Mouse (Mus musculus) forebrain, postnatal 0 days (tissue): Measurements from ENCODE around the gene Tmem132c. TPM values are rescaled to one million over a fixed set of nuclear protein-coding genes. Genes with fewer than 3 reads are reported as not detected.

Experiments
- ATAC-seq: fragments of 200-750 bp; cut with Nextera tagmentation; 2 replicates; pipeline ENCODE4 v1.8.0; 2017; ENCODE audit warnings: mild to moderate bottlenecking, moderate library complexity
- DNase-seq: peaks from one replicate; pipeline ENCODE4 v3.0.0-alpha.2; 2015
- H3K27ac ChIP-seq: fragments of 300-500 bp; sonication (generic); 2 replicates; pipeline ENCODE4 v1.5.1; 2014; ENCODE audit warnings: low read depth, mild to moderate bottlenecking, antibody characterized with exemption, low read length, moderate library complexity, mixed read lengths
- H3K27me3 ChIP-seq: fragments of 300-500 bp; sonication (generic); 2 replicates; pipeline ENCODE4 v1.6.1; 2014; ENCODE audit warnings: mild to moderate bottlenecking, low read length, mixed read lengths; ENCODE audit not compliant: insufficient read depth
- H3K36me3 ChIP-seq: fragments of 300-500 bp; sonication (generic); 2 replicates; pipeline ENCODE4 v1.6.1; 2014; ENCODE audit warnings: mild to moderate bottlenecking, moderate library complexity; ENCODE audit not compliant: insufficient read depth
- H3K4me1 ChIP-seq: fragments of 300-500 bp; sonication (generic); 2 replicates; pipeline ENCODE4 v1.6.1; 2014; ENCODE audit warnings: antibody characterized with exemption; ENCODE audit not compliant: insufficient read depth
- H3K4me2 ChIP-seq: fragments of 300-500 bp; sonication (generic); 2 replicates; pipeline ENCODE4 v1.6.1; 2014; ENCODE audit warnings: low read depth, mild to moderate bottlenecking, moderate library complexity
- H3K4me3 ChIP-seq: fragments of 300-500 bp; sonication (generic); 2 replicates; pipeline ENCODE4 v1.5.1; 2014; ENCODE audit warnings: low read depth, low read length, mixed read lengths
- H3K9ac ChIP-seq: fragments of 300-500 bp; sonication (generic); 2 replicates; pipeline ENCODE4 v1.6.1; 2014; ENCODE audit warnings: mild to moderate bottlenecking
- H3K9me3 ChIP-seq: fragments of 300-500 bp; sonication (generic); 2 replicates; pipeline ENCODE4 v1.6.1; 2016; ENCODE audit warnings: low read length
- CTCF ChIP-seq: sonication (generic); IDR thresholded peaks from 2 replicates; pipeline ENCODE4 v1.5.1; 2016; ENCODE audit warnings: antibody characterized with exemption, control low read depth, low read depth
- WGBS: fragments of 180-500 bp; shearing (Covaris S2); extraction: QIAGEN DNeasy Blood & Tissue Kit; methylation state at CpG from one replicate; pipeline ENCODE4 v1.1.7; 2014; 5-methylcytosine and 5-hydroxymethylcytosine counted together
- polyA plus RNA-seq: library from polyadenylated mRNA; unstranded; fragments of >200 nt; fragmentation: Nextera tagmentation; extraction: Ambion mirVana; gene quantifications from 2 replicates; pipeline ENCODE4 v1.2.1, GENCODE M21; 2015
- total RNA-seq: library from RNA; depleted of rRNA; stranded (reverse); fragments of >200 nt; gene quantifications from 2 replicates; pipeline ENCODE4 v1.2.3, GENCODE M21; 2014

The Tmem132c gene
- total and polyA plus RNA-seq, 2 experiments from 2014 or later = 7.5 to 25.6 TPM

GRCm38 (mm10) chr5:127583658-127584057, 342.1 kb downstream of the Tmem132c start:
- Histone ChIP-seq H3K27ac (no peak overlapping the region), H3K4me2 (no peak overlapping the region), H3K4me1 (no peaks in the 10 kb centered on the region), H3K9ac (no peak overlapping the region), H3K27me3 (no peaks in the 10 kb centered on the region), H3K4me3 (no peak overlapping the region), H3K9me3 (no peaks in the 10 kb centered on the region), H3K36me3 (no peaks in the 10 kb centered on the region)
- DNase-seq = no peak
- WGBS = 92% methylated on average over 8 of the region's 8 CpGs
- peak; percentile 44; the same call in 1 of the 2 replicates for TF ChIP-seq CTCF
- no peak for ATAC-seq

DNA sequence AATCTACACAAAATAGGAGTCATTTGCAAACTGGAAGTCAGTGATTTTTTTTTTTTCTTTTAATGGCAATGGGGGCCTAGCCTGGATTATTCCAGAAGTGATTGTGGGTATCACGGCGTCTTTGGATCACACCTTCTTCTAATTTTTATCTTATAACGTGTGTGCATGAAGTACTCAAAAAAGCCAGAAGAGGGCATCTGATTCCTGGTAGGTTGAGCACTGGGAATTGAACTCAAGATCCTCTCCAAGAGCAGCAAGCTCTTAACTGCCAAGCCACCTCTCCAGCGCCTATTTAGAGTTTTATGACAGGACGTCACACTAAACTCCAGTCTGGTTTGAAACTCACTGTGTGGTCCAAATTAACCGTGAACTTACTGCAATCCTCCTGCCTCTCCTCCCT, 346.2 kb downstream of the Tmem132c start:
- Histone ChIP-seq H3K27me3 (no peaks in the 10 kb centered on the region), H3K27ac (no peak overlapping the region), H3K36me3 (peaks cover 8% of the 10 kb centered on the region; the same call in 1 of the 2 replicates), H3K9ac (no peak overlapping the region), H3K9me3 (no peaks in the 10 kb centered on the region), H3K4me1 (no peaks in the 10 kb centered on the region), H3K4me2 (no peak overlapping the region), H3K4me3 (no peak overlapping the region)
- no peak for ATAC-seq
- peak; percentile 24 for DNase-seq
- peak; percentile 37 for TF ChIP-seq CTCF
- WGBS = 75% methylated on average over 6 of the region's 6 CpGs

DNA sequence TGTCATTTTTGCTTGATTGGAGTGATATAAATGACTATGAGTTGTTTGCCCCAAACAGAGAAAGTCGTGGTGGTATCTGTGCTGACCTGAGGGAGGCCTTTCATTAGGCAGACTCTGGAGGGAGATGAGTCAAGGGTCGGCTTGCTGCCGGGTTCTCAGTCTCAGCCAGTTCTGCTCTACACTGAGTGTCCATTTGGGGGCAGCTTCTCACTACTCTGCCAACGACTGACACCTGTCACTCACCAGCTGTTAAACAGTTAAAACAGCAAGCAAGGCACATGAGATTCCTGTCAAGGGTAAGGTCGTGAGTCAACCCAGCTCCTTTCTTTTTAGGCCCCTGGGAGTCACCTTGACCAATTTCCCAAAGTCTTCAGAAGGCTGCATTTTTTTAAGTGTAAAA, 350.8 kb downstream of the Tmem132c start:
- ATAC-seq (no peak), DNase-seq (no peak)
- 70% methylated on average over 5 of the region's 5 CpGs for WGBS
- no peaks in the 10 kb centered on the region for H3K27me3 ChIP-seq
- H3K9me3 ChIP-seq = no peaks in the 10 kb centered on the region
- H3K4me1 ChIP-seq = no peaks in the 10 kb centered on the region
- no peak overlapping the region for H3K27ac ChIP-seq
- no peak overlapping the region for H3K9ac ChIP-seq
- TF ChIP-seq CTCF = no peak
- H3K4me3 ChIP-seq = no peak overlapping the region
- H3K4me2 ChIP-seq = no peak overlapping the region
- peaks cover 46% of the 10 kb centered on the region for H3K36me3 ChIP-seq

- Histone ChIP-seq H3K4me2 (no peak overlapping the region), H3K27me3 (no peaks in the 10 kb centered on the region), H3K9me3 (no peaks in the 10 kb centered on the region), H3K4me1 (no peaks in the 10 kb centered on the region), H3K27ac (no peak overlapping the region), H3K9ac (no peak overlapping the region), H3K4me3 (no peak overlapping the region), H3K36me3 (peaks cover 51% of the 10 kb centered on the region)
- WGBS = 81% methylated on average over 6 of the region's 6 CpGs
- TF ChIP-seq CTCF = peak; percentile 78
- ATAC-seq = no peak; the same call in 1 of the 2 replicates
- peak; percentile 66 for DNase-seq
Measured at GRCm38 (mm10) chr5:127592854-127593253, 351.2 kb downstream of the Tmem132c start.

DNA sequence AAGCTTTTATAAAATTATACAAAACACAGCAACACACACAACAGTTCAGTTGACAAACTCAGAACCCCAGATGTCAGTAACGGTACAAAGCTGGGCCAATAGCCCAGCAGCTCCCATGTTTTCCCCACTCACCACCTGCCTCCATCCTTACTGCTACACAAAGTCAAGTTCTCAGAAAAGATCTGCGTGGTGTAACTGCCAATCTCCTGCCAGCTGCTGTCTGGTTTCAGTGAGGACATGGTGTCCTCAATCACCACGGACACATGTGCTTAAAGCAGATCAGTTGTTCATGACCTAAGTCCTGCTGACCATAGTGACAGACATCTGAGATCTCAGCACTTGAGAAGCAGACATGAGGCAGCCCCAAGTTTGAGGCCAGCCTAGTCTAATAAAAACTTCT, 354.1 kb downstream of the Tmem132c start:
- H3K4me3 ChIP-seq = no peak overlapping the region
- WGBS = 85% methylated on average over 3 of the region's 3 CpGs
- H3K27me3 ChIP-seq = no peaks in the 10 kb centered on the region
- H3K27ac ChIP-seq = no peak overlapping the region
- no peak overlapping the region for H3K4me2 ChIP-seq
- TF ChIP-seq CTCF = no peak
- no peaks in the 10 kb centered on the region for H3K4me1 ChIP-seq
- H3K9me3 ChIP-seq = no peaks in the 10 kb centered on the region
- DNase-seq = no peak
- no peak overlapping the region for H3K9ac ChIP-seq
- H3K36me3 ChIP-seq = peaks cover 77% of the 10 kb centered on the region
- no peak for ATAC-seq

DNA sequence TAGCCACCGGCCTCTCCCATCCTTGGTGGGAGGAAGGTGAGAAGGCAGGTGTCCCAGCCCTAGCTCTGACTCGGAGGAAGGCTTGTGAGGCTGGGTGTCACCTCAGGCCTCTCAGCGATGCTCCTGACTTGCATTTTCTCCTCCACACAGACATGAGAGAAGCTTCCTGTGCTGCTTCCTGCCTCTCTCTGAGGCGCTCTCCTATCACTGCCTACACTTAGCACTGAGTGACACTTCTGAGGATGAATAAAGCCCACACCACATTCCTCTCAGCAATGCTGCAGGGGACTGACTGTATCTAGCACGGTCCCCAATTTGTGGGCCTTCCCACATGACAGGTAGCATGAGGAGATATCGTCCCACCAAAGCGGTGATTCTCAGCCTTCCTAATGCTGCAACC, 355.3 kb downstream of the Tmem132c start:
- TF ChIP-seq CTCF = no peak
- no peak overlapping the region for H3K4me3 ChIP-seq
- H3K4me1 ChIP-seq = no peaks in the 10 kb centered on the region
- H3K9me3 ChIP-seq = no peaks in the 10 kb centered on the region
- H3K27me3 ChIP-seq = no peaks in the 10 kb centered on the region
- DNase-seq (no peak), ATAC-seq (no peak)
- H3K27ac ChIP-seq = no peak overlapping the region
- H3K4me2 ChIP-seq = no peak overlapping the region
- peaks cover 87% of the 10 kb centered on the region for H3K36me3 ChIP-seq
- H3K9ac ChIP-seq = no peak overlapping the region
- 90% methylated on average over 7 of the region's 7 CpGs for WGBS

DNA sequence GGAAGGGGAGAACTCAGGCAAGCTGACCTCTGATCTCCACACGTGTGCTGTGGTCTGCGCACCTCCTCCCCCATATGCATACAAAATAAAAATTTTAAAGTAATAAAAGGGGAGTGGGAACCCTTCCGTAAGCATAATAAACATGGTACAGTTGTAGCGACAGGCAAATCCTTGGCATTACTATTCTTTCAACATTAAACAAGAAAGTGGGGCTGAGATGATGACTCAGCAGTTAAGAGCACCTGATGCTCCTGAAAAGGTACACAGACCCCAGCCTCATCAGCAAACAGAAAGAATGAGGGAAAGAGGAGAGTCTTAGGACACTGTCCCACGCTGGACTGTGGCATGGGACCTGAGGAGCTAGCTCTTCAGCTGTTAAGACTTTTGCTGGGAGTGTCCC, 361.4 kb downstream of the Tmem132c start:
- no peak overlapping the region for H3K4me2 ChIP-seq
- H3K9me3 ChIP-seq = no peaks in the 10 kb centered on the region
- TF ChIP-seq CTCF = no peak
- no peak overlapping the region for H3K27ac ChIP-seq
- no peak overlapping the region for H3K9ac ChIP-seq
- H3K4me1 ChIP-seq = no peaks in the 10 kb centered on the region
- DNase-seq (no peak), ATAC-seq (no peak)
- H3K27me3 ChIP-seq = no peaks in the 10 kb centered on the region
- peaks cover 66% of the 10 kb centered on the region for H3K36me3 ChIP-seq
- WGBS = 97% methylated on average over 5 of the region's 5 CpGs
- no peak overlapping the region for H3K4me3 ChIP-seq

DNA sequence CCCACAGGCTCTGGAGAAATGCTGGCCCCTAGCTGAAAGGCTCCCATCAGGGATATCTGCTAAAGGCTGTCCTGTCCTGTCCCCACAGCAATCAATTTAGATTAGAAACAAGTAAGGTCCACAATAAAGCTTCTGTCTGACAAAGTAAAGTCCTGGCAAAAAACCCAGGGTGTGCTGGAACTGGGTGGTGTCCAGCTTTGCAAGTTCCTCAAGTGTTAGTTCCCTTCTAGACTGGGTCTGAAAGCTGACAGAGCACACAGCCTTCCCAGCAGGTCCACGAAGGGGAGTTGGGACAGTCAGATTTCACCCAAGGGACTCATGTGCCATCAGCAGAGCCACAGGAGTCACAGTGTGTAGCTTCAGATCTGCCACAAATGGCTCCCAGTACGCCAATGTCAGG, 365.9 kb downstream of the Tmem132c start:
- 98% methylated on average over 2 of the region's 2 CpGs for WGBS
- Histone ChIP-seq H3K27me3 (no peaks in the 10 kb centered on the region), H3K4me3 (no peak overlapping the region), H3K9me3 (no peaks in the 10 kb centered on the region), H3K4me1 (no peaks in the 10 kb centered on the region), H3K27ac (no peak overlapping the region), H3K4me2 (no peak overlapping the region), H3K36me3 (peaks cover 27% of the 10 kb centered on the region), H3K9ac (no peak overlapping the region)
- TF ChIP-seq CTCF = no peak
- ATAC-seq = no peak
- no peak for DNase-seq
